ENCODE assay signal across 28 mouse cellular contexts in the genomic region with DNA sequence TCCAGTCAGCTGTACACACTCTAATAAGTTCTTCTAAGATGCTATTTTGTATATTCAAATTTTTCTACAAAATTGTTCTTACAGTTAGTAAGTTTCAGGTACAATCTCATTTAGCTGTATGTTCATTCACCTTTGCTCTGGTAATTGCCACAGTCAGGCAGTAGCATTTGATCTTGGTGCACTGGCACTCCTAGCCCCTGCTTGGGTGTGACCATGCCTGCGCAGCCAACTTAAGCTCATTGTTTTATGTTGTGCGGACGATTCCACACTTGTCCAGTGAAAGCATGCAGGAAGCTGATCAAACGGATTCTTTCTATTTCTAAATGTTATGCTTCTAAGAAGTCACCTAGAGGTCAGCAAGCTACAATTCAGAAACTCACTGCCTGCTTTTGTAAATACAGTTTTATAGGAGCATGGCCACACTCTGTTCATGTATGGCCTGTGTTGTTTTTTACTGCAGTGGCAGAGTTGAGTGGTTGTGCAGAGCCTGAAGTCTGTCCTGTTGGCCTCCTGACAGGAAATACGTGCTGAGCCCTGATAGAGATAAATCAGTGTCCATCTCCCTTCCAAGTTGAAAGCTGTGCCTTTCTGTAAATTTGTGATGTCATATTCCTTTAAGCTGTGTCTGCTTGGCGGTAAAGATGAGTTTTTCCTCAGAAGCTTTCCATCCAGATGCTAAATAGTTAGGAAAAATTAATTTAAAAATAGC. TPM values are rescaled to one million over a fixed set of nuclear protein-coding genes. Genes with fewer than 3 reads are reported as not detected.
DNase-seq lines count a peak whose midpoint lies in the region; ATAC-seq and TF ChIP-seq lines count a peak whose summit lies in the region.
"Had no signal": no experiment of that assay in that cellular context is flagged by ENCODE, and none has a peak within 500 bp of the region (broad histone marks: within the 10 kb centered on the region; RNA-seq: fewer than 3 reads in every experiment).

No protein-coding gene starts in this region.

- peak; percentile 27; the same call in 1 of the 2 replicates for TF ChIP-seq EP300 in lung, postnatal 0 days (IDR thresholded peaks at IDR 0.05)

- no peak overlapping the region for H3K9ac ChIP-seq in heart, embryonic 11.5 days (ENCODE audit: low read depth, low read length)
- H3K9ac ChIP-seq in kidney, embryonic 14.5 days (ENCODE audit: low read depth, low read length): peak overlapping the region; percentile 8; the same call in 1 of the 2 replicates
- no peak overlapping the region for H3K9ac ChIP-seq in lung, postnatal 0 days (replicated peaks; ENCODE audit: low read depth)
- H3K9ac ChIP-seq in intestine, postnatal 0 days (ENCODE audit: low read depth, low read length): no peak overlapping the region
- H3K9ac ChIP-seq: embryonic facial prominence, embryonic 12.5 days; hindbrain, embryonic 13.5 days; limb, embryonic 13.5 days; midbrain, embryonic 15.5 days had no signal

- no peak for ATAC-seq in heart, embryonic 11.5 days (replicated peaks; ENCODE audit: insufficient number of reproducible peaks, low FRiP score, low TSS enrichment)
- no peak for ATAC-seq in kidney, embryonic 14.5 days (ENCODE audit: low FRiP score, low TSS enrichment)
- ATAC-seq in lung, postnatal 0 days: peak; percentile 49
- ATAC-seq in intestine, postnatal 0 days: peak; percentile 54; the same call in 1 of the 2 replicates
- ATAC-seq: forebrain, embryonic 14.5 days; midbrain, embryonic 15.5 days; Patski had no signal

- peaks cover 5% of the 10 kb centered on the region; the same call in 1 of the 2 replicates for H3K4me1 ChIP-seq in heart, embryonic 11.5 days (ENCODE audit: control insufficient read depth, insufficient read depth, low read length)
- no peaks in the 10 kb centered on the region for H3K4me1 ChIP-seq in kidney, embryonic 14.5 days (ENCODE audit: control insufficient read depth, insufficient read depth, low read length)
- no peaks in the 10 kb centered on the region for H3K4me1 ChIP-seq in lung, postnatal 0 days (ENCODE audit: insufficient read depth, low read depth, low read length)
- H3K4me1 ChIP-seq in intestine, postnatal 0 days (replicated peaks; ENCODE audit: control insufficient read depth, insufficient read depth, low read length): no peaks in the 10 kb centered on the region; the same call in 1 of the 2 replicates
- H3K4me1 ChIP-seq: midbrain, embryonic 10.5 days; midbrain, embryonic 15.5 days had no signal

- WGBS in heart, embryonic 11.5 days (ENCODE audit: insufficient replicate concordance): 50% methylated on average over 6 of the region's 6 CpGs
- WGBS in kidney, embryonic 14.5 days: 35% methylated on average over 6 of the region's 6 CpGs
- WGBS in lung, postnatal 0 days: 27% methylated on average over 6 of the region's 6 CpGs
- 12% methylated on average over 6 of the region's 6 CpGs for WGBS in intestine, postnatal 0 days

- no peaks in the 10 kb centered on the region for H3K36me3 ChIP-seq in heart, embryonic 11.5 days (ENCODE audit: control insufficient read depth, insufficient read depth, low read length)
- peaks cover 5% of the 10 kb centered on the region; the same call in 1 of the 2 replicates for H3K36me3 ChIP-seq in kidney, embryonic 14.5 days (ENCODE audit: control insufficient read depth, insufficient read depth, low read length)
- peaks cover 17% of the 10 kb centered on the region; the same call in 1 of the 2 replicates for H3K36me3 ChIP-seq in lung, postnatal 0 days (ENCODE audit: insufficient read depth, low read length)
- H3K36me3 ChIP-seq in intestine, postnatal 0 days (ENCODE audit: control insufficient read depth, insufficient read depth): peaks cover 51% of the 10 kb centered on the region
- H3K36me3 ChIP-seq: embryonic facial prominence, embryonic 12.5 days; limb, embryonic 13.5 days; midbrain, embryonic 10.5 days had no signal

- H3K4me3 ChIP-seq in heart, embryonic 11.5 days (ENCODE audit: low read depth, low read length): no peak overlapping the region
- H3K4me3 ChIP-seq in kidney, embryonic 14.5 days (ENCODE audit: low read length): no peak overlapping the region
- no peak overlapping the region for H3K4me3 ChIP-seq in lung, postnatal 0 days (ENCODE audit: low read depth, low read length)
- H3K4me3 ChIP-seq in intestine, postnatal 0 days (ENCODE audit: low read depth, low read length): no peak overlapping the region
- H3K4me3 ChIP-seq: embryonic facial prominence, embryonic 12.5 days; heart, embryonic 12.5 days; hindbrain, embryonic 13.5 days; layer of hippocampus, adult 2 months; limb, embryonic 13.5 days; midbrain, embryonic 10.5 days; midbrain, embryonic 15.5 days had no signal

- no peak for TF ChIP-seq CTCF in lung, postnatal 0 days (IDR thresholded peaks at IDR 0.05)
- no peak for TF ChIP-seq CTCF in intestine, postnatal 0 days (IDR thresholded peaks at IDR 0.05; ENCODE audit: low read depth)

- no peaks in the 10 kb centered on the region for H3K9me3 ChIP-seq in heart, embryonic 11.5 days (replicated peaks; ENCODE audit: control insufficient read depth, low read length)
- H3K9me3 ChIP-seq in kidney, embryonic 14.5 days (ENCODE audit: control insufficient read depth, low read length): no peaks in the 10 kb centered on the region
- H3K9me3 ChIP-seq in lung, postnatal 0 days (ENCODE audit: low read length): no peaks in the 10 kb centered on the region
- no peaks in the 10 kb centered on the region for H3K9me3 ChIP-seq in intestine, postnatal 0 days (ENCODE audit: control insufficient read depth)
- H3K9me3 ChIP-seq: embryonic facial prominence, embryonic 12.5 days; heart, embryonic 12.5 days; hindbrain, embryonic 13.5 days; limb, embryonic 13.5 days; midbrain, embryonic 10.5 days; midbrain, embryonic 15.5 days had no signal

- peak overlapping the region; percentile 17; the same call in 1 of the 2 replicates for H3K27ac ChIP-seq in heart, embryonic 11.5 days (ENCODE audit: low read depth, low read length)
- H3K27ac ChIP-seq in kidney, embryonic 14.5 days (ENCODE audit: low read depth, low read length): no peak overlapping the region
- no peak overlapping the region for H3K27ac ChIP-seq in lung, postnatal 0 days (ENCODE audit: low read length)
- no peak overlapping the region for H3K27ac ChIP-seq in intestine, postnatal 0 days (ENCODE audit: low read depth, low read length)
- H3K27ac ChIP-seq: embryonic facial prominence, embryonic 12.5 days; hindbrain, embryonic 13.5 days; layer of hippocampus, adult 2 months; limb, embryonic 13.5 days; midbrain, embryonic 10.5 days; midbrain, embryonic 15.5 days had no signal

- no peaks in the 10 kb centered on the region for H3K27me3 ChIP-seq in heart, embryonic 11.5 days (ENCODE audit: control insufficient read depth, insufficient read depth, low read length)
- no peaks in the 10 kb centered on the region for H3K27me3 ChIP-seq in kidney, embryonic 14.5 days (ENCODE audit: control insufficient read depth, insufficient read depth, low read length)
- H3K27me3 ChIP-seq in lung, postnatal 0 days (replicated peaks; ENCODE audit: insufficient read depth, low read length): no peaks in the 10 kb centered on the region
- no peaks in the 10 kb centered on the region for H3K27me3 ChIP-seq in intestine, postnatal 0 days (replicated peaks; ENCODE audit: control insufficient read depth, insufficient read depth, low read length)
- H3K27me3 ChIP-seq: embryonic facial prominence, embryonic 12.5 days; heart, embryonic 12.5 days; hindbrain, embryonic 13.5 days; limb, embryonic 13.5 days; midbrain, embryonic 15.5 days; Patski had no signal

- DNase-seq in heart, adult 9 months (ENCODE audit: low spot score in 2 of 2): no peak
- no peak for DNase-seq in kidney, postnatal 25 days
- DNase-seq in lung, postnatal 0 days (ENCODE audit: low spot score): peak; percentile 21
- DNase-seq in lung, adult 18-20 months: no peak
- no peak for DNase-seq in layer of hippocampus, adult 9-10 months (ENCODE audit: low spot score)
- DNase-seq: adrenal gland, postnatal 25 days; cerebellum, adult 11-12 months; cerebellum, adult 9-11 months; embryo, embryonic 11 days; gastrocnemius, postnatal 25 days; heart, postnatal 4 days; kidney, adult 18-20 months; kidney, postnatal 36 days; right cerebral cortex, postnatal 4 days; thymus, postnatal 4 days had no signal

- H3K4me2 ChIP-seq in heart, embryonic 11.5 days: no peak overlapping the region
- H3K4me2 ChIP-seq in kidney, embryonic 14.5 days (replicated peaks; ENCODE audit: low read depth, low read length): no peak overlapping the region
- H3K4me2 ChIP-seq in lung, postnatal 0 days (replicated peaks; ENCODE audit: low read depth, low read length): no peak overlapping the region
- no peak overlapping the region for H3K4me2 ChIP-seq in intestine, postnatal 0 days (replicated peaks; ENCODE audit: low read depth)
- H3K4me2 ChIP-seq: embryonic facial prominence, embryonic 12.5 days; heart, embryonic 12.5 days; hindbrain, embryonic 13.5 days; limb, embryonic 13.5 days; liver, embryonic 11.5 days; midbrain, embryonic 15.5 days had no signal

RNA-seq across cellular contexts. Expression of a gene that starts 25.4 kb away (rescaled TPM):
- 19.1 and 19.2 TPM in 2 replicates for polyA plus RNA-seq in heart, embryonic 11.5 days (2014; fragmentation: Nextera tagmentation; extraction: Ambion mirVana)
- 8.8 and 19.0 TPM in 2 replicates for polyA plus RNA-seq in kidney, embryonic 14.5 days (2014; fragmentation: Nextera tagmentation; extraction: Ambion mirVana)
- polyA plus RNA-seq in lung, postnatal 0 days (2015; fragmentation: Nextera tagmentation; extraction: Ambion mirVana): 28.9 and 30.7 TPM in 2 replicates
- 43.3 and 47.8 TPM in 2 replicates for polyA plus RNA-seq in intestine, postnatal 0 days (2015; fragmentation: Nextera tagmentation; extraction: Ambion mirVana)

RNA-seq across cellular contexts. Expression of a gene that starts 48.2 kb away (rescaled TPM):
- polyA plus RNA-seq in heart, embryonic 11.5 days (2014; fragmentation: Nextera tagmentation; extraction: Ambion mirVana): 203 and 215 TPM in 2 replicates
- polyA plus RNA-seq in kidney, embryonic 14.5 days (2014; fragmentation: Nextera tagmentation; extraction: Ambion mirVana): 5.2 and 5.3 TPM in 2 replicates
- 14.3 and 15.0 TPM in 2 replicates for polyA plus RNA-seq in lung, postnatal 0 days (2015; fragmentation: Nextera tagmentation; extraction: Ambion mirVana)
- polyA plus RNA-seq in intestine, postnatal 0 days (2015; fragmentation: Nextera tagmentation; extraction: Ambion mirVana): 4.7 and 5.2 TPM in 2 replicates

Comparison
In these comparisons a context has a peak if more than half of its experiments do, and no peak if none do; other contexts are left out.
1. ATAC-seq: peak in lung, postnatal 0 days (single experiment) and intestine, postnatal 0 days (single experiment); none in heart, embryonic 11.5 days (single experiment) and kidney, embryonic 14.5 days (single experiment).
2. RNA of a gene that starts 48.2 kb away (polyA plus RNA-seq): 203 to 215 TPM in heart, embryonic 11.5 days; 14.3 to 15.0 TPM in lung, postnatal 0 days, 5.2 to 5.3 TPM in kidney, embryonic 14.5 days and 4.7 to 5.2 TPM in intestine, postnatal 0 days; every median in the first group is over 10 times any median in the second.